Mouse (Mus musculus) heart, adult 2 months (tissue): ENCODE measurements around the gene Arhgap24.

Source experiments
- CTCF ChIP-seq: fragments of 200-600 bp; IDR thresholded peaks from 2 replicates; pipeline ENCODE4 v1.8.1; 2022; ENCODE audit warnings: antibody characterized with exemption, mild to moderate bottlenecking, moderate library complexity
- EP300 ChIP-seq: fragments of 200-500 bp; IDR thresholded peaks from 2 replicates; pipeline ENCODE4 v1.6.1; 2011; ENCODE audit warnings: low read depth, low read length, control low read depth; ENCODE audit not compliant: insufficient read depth

GRCm38 (mm10) chr5:102563971-102564370 lies 82.8 kb downstream of the Arhgap24 start:
- TF ChIP-seq CTCF (no peak), EP300 (no peak)
